In genomic region chr10:79399946-79400700, GRCm38 (mm10) we compare ENCODE assay signal across 40 mouse cellular contexts. TPM values are rescaled to one million over a fixed set of nuclear protein-coding genes. Genes with fewer than 3 reads are reported as not detected.
"Had no signal": no experiment of that assay in that cellular context is flagged by ENCODE, and none has a peak within 500 bp of the region (broad histone marks: within the 10 kb centered on the region; RNA-seq: fewer than 3 reads in every experiment).

No protein-coding gene starts in this region.

RNA-seq across cellular contexts. Expression of gene Vmn2r82, which starts 43.8 kb away (rescaled TPM):
- total RNA-seq: heart, postnatal 10 days; heart, postnatal 14 days; heart, postnatal 25 days; heart, postnatal 36 days; heart, postnatal 4 days; hematopoietic stem cell, adult 5-6 weeks; hindbrain, postnatal 0 days; layer of hippocampus, adult 18-20 months; layer of hippocampus, adult 2 months; layer of hippocampus, adult 8-10 months; layer of hippocampus, postnatal 10 days; layer of hippocampus, postnatal 14 days; layer of hippocampus, postnatal 25 days; layer of hippocampus, postnatal 36 days; left cerebral cortex, adult 18-20 months; left cerebral cortex, adult 2 months; left cerebral cortex, adult 8-10 months had no signal
- polyA plus RNA-seq: heart, embryonic 12.5 days; heart, embryonic 13.5 days; heart, embryonic 14.5 days; heart, embryonic 15.5 days; heart, embryonic 16.5 days; heart, postnatal 0 days; hindbrain, embryonic 10.5 days; hindbrain, embryonic 11.5 days; hindbrain, embryonic 12.5 days; hindbrain, embryonic 13.5 days; hindbrain, embryonic 14.5 days; hindbrain, embryonic 15.5 days; hindbrain, embryonic 16.5 days; hindbrain, postnatal 0 days; intestine, embryonic 14.5 days; intestine, embryonic 15.5 days; intestine, embryonic 16.5 days; intestine, postnatal 0 days; kidney, adult 2 months; kidney, embryonic 14.5 days; kidney, embryonic 15.5 days; kidney, embryonic 16.5 days; kidney, postnatal 0 days; large intestine, adult 2 months had no signal
